Mouse (Mus musculus): ENCODE data around the gene BC048679.
"Not testable (repeated sequence)": the region's sequence is repeated elsewhere in the genome, so short reads cannot be mapped to it uniquely, and the experiment has no call there.

The BC048679 gene

DNA sequence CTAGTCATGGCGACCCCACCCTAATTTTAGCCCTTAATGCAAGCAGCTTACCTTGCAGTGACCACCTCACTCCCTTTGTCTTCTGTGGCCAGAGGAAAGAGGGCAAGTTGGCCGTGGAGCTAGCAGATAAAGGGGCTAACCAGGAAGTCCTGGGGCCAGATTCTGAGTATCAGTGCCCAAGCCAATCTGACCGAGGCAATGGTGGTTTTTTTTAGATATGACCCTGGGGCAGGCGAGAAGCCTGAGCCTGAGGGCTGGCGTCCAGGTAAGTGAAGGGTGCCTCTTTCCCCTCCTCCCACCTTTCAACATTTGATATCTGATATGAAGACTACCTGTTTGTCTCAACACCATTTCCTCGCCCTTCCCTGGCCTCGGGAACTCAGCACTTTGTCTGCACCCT lies at the start of gene BC048679:
TSS of gene BC048679 (minus strand) at position 101 of the 400 bp plus-strand sequence.
- DNase-seq (ENCODE audit: low read depth), result no peak

DNA sequence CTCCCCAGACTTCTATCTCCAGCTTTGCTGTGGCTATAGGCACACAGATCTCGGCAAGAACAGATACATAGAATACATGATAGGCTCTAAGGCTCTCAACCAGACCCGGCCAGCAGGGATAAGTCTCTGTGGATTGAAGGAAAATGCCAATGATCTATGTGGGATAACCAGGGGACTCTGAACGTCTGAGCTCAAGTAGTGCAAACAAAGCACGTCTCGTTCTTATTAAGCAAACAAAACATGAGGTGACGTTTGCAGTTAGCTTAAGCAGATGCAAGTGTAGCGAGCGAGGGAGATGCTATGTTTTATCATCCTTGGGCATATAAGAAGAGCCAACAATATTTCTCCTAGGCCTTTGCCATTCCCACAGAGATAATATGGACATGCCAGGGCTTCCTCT lies 44.9 kb upstream of the BC048679 start:
- DNase-seq (ENCODE audit: low read depth), result no peak

DNA sequence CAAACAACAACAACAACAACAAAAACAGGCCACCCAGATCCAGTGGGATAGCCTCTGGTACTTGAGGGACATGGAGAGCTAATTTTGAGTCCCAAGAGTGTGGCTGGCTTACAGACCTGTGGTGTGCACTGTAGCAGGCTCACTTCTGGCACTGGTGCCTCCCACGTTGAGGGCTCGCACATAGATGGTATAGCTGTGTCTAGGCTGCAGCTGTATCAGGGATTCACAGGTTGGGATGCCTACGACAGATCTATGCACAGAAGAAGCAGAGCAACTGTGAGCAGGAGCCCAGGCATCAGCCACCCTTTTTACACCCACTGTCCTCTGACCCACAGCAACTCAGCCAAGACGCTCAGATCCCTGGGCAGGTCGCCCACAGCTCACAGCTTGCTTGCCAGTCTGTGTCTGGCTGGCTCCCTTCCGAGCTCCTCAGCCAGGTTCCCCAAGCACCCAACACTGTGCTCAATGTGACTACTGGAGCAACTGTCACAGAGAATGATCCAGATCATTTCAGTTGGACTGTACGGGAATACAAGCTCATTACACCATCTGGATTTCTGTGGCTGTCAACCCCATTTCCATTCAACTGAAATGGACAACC lies 43.9 kb upstream of the BC048679 start:
- DNase-seq (ENCODE audit: low read depth), result no peak

DNA sequence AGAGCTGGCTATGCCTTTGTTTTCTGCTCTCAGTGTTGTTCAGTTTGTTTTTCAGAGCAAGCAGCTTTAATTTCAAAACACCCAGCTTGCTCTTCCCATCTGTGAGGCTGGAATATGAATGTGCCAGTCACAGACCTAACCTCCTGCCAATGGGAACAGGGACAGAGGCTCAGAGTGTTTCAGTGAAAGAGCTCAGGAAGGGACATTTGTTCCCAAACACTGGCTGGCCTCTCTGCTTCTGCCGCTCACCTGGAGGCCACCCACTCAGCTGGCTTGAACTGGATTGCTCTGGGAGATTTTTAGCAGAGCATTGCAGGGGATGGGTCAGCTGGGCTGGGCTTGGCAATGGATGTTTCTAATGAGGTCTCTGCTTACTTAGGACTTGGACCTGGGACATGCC lies 42.9 kb upstream of the BC048679 start:
- no peak for DNase-seq (ENCODE audit: low read depth)

DNA sequence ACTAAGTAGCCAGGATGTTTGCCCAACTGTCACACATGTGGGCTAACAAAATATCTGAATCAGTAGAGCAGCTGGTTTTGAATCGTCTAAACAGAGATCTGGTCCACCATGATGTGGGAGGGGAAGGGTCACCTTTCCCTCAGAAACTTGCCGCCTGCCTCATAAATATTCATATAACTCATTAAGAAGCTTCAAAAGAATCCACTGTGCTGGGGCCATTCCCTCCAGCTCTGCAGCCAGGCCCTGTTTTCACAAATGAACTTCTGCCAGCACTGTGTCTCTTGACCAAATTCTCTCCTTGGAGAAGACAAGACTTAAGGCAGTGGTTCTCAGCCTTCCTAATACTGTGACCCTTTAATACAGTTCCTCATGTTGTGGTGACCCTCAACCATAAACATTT lies 41.5 kb upstream of the BC048679 start:
- no peak for DNase-seq (ENCODE audit: low read depth)

DNA sequence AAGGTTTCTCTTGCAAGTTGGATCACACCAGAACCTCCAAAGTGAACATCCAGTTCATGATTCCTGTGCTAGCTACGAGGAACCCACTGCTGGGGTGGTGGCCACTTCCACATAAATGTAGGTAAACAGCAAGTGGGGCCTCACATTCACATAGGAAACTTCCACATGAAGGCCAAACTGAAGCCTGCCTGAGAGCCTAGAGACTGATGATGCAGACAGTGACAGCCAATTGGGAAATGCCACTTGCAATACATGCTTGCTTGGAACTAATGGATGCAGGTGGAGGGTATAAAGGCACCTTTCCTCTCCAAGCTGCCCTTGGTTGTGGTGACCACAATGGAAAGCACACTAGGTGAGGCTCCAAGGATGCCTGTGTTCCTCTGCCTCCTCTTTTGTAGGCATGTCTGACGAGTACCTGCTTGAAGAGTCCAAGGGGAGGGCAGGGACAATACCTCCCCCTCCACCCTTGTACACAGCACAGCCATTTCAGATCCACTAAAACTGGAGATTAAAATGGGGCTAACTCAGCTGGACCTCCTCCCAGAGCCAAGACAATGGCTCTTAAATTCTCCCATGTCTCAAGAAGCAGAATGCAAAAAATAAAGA lies 40.1 kb upstream of the BC048679 start:
- DNase-seq (ENCODE audit: low read depth), result peak; percentile 57

DNA sequence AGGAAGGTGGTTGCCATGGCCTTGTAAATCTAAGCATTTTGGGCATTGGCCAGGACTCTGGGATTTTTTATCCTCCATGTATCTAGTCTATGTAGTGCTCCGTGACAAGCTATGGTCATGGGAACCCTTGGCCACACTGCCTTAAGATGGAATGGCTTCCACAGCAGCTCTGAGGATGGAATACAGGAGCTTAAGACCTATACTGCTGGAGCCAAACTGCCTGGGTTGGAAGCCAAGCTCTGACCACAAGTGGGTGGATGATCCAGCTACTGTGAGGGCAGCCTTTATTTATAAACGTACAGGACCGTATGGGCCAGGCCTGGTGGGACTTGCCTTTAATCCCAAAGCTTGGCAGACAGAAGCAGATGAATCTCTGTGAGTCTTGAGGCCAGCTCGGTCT lies 38.4 kb upstream of the BC048679 start:
- DNase-seq (ENCODE audit: low read depth), result no peak

DNA sequence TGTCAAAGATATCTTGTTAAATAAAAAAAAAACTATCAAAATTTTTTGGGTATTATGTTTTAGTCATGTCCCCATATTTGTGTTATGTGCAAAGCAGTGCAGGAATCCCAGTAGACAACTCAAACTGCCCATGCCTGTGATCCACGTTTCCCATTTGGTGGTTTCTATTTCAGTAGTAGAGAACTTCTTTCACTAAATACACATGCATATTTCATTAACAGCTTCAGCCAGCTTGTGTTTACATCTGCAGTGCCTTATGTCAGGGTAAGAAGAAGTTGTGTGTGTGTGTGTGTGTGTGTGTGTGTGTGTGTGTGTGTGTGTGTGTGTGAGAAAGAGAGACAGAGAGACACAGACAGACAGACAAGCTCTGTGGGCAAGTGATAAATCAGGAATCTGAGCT lies 33.4 kb upstream of the BC048679 start:
- DNase-seq (ENCODE audit: low read depth), result no peak

DNA sequence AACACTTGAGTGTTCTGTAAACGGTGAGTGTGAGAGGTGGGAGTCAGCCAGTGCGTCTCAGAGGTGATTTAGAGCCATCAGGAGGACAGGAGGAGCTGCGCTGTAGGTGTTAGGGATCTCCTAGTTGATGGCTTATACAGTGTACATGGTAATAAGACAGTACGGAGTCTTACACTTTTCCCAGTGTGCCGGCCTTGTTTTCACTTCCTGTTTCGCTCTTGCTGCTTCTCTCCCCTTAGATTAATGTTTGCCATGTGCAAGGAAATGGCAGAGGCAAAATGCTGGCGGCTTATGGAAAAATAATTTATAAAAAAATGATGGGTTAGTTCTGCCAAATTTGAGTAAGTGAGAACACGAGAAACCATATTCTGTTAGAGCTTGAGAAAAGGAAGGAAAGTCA lies 30.8 kb upstream of the BC048679 start:
- DNase-seq (ENCODE audit: low read depth), result no peak

DNA sequence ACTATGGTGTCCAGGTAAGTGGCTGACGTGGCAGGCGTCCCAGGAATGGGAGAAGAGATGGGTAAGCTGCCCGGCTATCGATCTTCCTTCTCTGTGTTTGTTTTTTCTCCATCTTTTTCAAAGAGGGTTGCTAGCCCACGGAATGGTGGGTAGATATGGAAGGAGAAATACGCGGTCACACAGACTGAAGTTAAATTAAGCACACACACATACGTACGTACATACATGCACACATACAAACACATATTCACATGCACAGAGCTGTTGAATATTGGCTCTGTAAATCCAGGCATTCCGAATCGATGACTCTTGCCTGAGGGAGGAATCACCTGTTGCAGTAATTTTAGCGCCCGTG lies 25.6 kb upstream of the BC048679 start:
- no peak for DNase-seq (ENCODE audit: low read depth)

DNA sequence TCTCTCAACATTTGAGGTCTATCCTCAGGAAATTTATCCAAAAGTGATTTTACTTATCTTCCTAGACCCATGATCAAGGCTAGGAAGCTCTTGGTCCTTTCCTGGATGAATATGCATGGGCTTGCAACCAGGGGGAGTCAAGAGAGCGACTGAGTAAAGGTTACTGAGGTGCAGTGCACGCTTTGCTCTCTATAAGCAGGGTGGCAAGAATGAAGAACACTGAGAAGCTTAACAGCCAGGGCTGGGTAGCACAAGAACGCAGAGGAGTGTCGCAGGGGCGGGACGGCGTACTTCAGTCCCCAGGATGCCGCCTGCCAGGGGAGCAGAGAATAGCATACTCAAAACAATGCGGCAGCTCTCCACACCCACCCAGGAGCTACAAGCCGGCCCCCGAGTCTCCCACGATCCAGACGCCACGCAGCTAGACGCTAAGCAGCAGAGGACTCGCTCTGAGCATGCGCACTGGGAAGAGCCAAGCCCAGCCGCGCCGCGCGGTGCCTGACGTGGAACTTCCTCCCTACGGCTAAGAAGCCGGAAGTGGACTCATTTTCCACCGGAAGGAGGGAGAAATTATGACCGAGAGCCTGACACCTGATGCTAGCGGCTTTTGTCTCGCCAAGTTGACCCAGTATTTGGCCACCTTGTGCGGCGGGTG lies 25.1 kb upstream of the BC048679 start:
- peak; percentile 98 for DNase-seq (ENCODE audit: low read depth)

DNA sequence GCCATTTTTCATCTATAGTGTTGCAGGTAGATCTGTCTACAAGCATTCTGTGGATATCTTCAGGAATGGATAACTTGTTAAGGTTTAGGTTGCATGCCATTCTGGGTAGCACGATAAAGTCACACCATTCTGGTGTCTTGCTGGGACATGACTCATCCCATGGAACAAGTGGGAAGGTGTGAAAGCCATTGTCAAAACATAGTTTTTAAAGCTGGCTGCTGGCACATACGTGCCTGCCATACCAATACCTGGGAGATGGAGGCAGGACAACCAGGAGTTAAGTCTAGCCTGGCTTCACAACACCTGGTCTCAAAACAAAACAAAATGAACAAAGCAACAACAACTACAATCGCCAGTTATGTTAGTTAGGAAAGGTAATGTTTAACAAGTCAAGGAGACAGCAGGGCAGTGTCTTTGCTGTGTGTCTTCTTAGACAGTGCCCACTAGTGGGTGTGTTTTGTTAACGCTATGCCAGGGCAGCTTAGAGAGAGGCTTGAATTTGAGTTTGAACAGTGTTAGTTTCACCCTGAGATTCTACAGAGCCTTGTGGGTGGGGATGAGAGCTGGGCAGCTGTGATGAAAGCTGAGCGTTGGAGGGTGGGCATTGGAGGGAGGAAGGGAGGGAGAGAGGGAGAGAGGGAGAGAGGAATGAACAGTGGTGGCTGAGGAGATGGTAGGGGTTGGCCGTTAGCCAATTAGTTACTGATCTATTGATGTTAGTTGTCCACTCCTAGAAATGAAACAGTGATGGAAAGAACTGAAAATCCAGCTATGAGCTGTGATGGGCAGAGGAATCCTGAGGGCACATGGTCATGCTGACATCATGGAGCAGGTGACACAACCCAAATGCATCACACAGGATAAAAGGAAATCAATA lies 18.3 kb upstream of the BC048679 start:
- DNase-seq (ENCODE audit: low read depth), result no peak

DNA sequence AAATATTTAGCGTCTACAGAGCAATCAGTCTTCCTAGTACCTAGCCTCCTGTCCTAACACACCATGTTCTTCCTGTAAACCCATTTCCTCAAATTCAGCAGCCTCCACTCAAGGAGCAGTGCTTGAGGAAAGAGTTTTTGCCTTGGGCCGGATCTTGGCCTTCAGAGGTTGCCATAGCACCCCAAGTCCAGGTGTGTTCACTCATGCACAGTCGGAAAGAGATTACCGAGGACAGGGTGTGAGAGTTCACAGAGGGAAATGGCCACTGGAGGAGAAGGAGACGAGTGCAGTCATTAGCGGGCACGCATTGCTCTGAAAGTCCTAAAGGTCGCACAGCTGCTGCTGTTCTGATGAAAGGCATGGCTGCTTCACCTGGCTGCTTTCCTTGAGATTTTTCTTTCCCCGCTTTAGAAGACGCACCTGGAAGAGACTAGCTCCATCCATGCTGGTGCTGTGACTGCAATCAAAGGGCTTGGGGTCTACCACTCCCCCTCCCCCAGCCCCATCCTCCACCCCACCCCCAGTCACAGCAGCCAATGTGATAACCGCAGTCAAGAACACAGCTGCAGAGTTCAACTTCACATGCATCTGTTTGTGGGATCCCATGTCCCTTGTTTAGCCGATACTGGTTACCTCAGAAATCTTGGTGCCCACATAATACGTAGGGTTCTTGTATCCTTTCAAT lies 17.0 kb upstream of the BC048679 start:
- no peak for DNase-seq (ENCODE audit: low read depth)

DNA sequence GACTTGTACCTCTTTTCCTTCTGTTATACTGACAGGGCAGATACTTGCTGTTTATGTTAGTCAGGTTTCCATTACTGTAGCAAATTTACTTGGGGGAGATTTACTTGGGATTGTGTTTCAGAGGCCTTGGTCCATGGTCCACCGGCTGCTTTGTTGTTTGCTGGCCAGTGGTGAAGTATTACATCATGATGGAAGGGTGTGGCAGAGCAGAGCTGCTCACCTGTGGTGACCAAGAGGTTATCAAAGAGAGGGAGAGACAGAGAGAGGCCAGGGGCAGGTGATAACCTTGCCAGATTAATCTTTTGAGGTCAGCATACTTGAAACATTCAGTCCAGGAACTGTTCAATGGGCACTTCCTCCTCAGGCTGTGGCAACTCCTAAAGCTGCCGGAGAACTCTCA lies 3.0 kb upstream of the BC048679 start:
- DNase-seq (ENCODE audit: low read depth), result no peak

DNA sequence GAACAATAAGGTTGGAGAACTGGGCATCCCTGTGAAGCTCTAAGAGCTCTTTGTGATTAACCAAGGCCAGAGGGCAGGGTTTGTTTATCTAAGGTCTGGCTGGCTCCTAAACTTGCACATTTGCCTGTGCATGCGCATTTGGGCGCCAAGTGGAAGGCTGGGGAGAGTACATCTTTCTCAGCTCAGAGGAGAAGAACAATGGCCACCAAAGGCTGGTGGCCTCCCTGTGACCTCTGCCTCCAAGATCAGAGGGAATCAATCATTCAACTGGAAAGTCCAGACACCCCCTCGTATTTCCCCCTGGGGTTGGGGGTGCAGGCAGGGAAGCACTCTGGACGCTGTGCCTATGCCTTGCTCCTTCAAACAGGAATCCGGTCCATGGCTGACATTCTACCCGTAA lies 910 bp downstream of the BC048679 start:
- no peak for DNase-seq (ENCODE audit: low read depth)

DNA sequence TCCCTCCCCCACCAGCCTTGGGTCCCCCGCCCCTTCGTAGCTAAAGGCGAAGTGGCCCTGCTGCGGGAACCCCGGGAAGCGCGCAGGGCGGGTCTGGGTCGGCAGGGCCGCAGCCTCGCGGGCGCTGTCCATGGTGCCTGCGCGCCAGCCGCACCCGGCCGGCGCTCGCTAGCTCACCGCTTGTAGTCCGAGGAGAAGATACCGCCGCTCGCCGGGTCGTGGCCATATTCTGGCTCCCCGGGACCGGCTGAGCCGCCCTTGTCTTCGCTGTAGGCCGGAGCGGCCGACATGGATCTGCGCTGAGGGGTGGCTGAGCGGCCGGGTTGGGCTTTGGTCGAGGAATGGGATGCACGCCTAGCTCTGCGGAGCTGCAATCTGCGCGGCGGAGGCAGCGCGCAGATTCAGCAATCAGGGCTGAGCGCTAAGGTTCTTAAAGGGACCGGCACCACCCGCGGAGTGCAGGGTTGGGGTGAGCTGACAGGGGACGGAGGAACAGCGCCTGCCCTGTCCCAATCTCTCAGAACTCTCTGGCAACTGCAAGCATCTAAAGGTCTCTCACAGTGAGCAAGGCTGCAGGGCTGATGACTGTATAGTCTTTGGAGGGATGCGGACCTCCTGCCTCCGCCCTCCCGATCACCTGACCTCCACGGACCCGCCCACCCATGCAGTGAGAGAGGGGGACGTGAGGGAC lies 4.6 kb downstream of the BC048679 start, which contains the start of gene Ap3b2:
TSS of gene Ap3b2 (minus strand) at position 595 of the 691 bp plus-strand sequence.
- peak; percentile 43 for DNase-seq (ENCODE audit: low read depth)

DNA sequence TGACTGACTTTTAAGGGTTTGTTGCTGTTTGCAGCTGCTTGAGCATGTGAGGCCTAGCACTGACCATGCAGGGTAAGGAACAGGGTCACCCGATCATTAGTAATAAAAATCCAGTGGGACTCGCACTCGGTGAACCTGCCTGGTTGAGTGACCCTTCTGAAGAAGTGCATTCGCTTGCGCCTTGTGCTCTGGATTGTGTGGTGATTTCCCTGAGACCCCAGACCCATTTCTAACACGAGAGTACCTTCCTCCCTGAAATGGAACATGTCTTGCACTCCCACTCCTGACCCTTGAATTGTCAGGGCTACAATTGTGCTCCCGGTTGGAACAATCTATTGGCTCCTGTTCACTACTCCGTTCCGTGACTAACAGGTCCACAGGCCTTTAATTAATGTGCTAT lies 5.5 kb downstream of the BC048679 start:
- no peak for DNase-seq (ENCODE audit: low read depth)

DNA sequence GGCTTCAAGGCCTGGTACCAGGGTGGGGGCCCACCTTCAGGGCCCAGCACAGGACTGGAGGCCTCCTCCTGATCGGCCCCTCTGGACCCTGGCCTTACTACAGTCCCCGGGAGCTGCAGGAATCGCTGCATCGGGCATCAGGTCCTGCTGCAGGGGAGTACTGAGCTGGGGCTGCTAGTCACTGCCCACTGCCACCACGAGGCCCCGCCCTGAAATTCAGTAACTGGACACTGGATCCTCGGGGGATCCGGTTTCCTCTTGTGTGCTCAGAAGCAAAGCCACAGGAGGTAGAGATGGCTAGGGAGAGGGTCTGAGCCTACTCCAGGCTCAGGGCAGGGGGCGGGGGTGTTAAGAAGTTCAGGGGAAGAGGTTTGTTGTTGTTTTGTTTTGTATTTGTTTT lies 8.4 kb downstream of the BC048679 start:
- DNase-seq (ENCODE audit: low read depth), result no peak

DNA sequence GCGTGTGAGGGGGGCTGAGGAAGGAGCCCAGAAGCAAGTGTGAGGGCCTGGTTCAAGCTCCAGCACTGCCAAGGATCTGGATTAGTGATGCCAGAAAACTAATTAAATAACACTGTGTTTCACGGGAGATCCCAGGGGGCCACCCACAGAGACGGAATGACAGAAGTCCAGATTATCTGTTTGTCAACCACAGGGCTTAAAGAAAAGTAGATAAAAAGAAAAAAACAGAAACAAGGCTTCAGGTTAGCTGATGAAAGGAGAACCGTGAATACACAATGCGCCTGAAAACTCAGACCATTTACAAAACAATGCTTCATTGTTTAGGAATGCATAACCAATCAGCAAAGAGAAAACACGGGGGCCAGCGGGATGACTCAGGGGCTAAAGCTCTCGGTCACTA lies 17.3 kb downstream of the BC048679 start:
- DNase-seq (ENCODE audit: low read depth), result no peak

DNA sequence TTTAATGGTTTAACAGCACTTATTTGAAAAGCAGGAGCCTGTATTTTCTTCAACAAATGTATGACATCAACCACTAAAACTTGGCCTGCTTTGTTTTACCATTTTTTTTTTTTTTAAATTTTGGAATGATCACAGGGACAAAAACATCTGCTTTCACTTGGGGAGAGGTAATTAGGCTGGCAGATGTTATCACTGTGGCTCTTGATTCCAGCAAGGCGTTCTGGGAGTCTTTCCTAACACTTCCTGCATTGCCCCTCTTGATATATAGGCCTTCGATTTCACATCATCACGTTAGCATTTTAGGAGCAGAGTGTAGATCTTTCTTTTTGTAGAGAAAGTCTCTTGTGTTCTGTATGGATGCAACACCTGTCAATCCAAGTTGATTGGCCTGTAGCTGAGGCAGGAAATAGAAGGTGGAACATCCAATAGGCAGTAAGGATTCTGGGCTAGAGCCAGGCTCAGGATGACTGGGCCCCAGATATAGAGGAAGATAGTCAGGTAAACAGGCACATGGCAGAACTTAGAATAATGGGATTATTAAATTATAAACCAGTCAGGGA lies 18.5 kb downstream of the BC048679 start:
- DNase-seq (ENCODE audit: low read depth), result no peak

DNA sequence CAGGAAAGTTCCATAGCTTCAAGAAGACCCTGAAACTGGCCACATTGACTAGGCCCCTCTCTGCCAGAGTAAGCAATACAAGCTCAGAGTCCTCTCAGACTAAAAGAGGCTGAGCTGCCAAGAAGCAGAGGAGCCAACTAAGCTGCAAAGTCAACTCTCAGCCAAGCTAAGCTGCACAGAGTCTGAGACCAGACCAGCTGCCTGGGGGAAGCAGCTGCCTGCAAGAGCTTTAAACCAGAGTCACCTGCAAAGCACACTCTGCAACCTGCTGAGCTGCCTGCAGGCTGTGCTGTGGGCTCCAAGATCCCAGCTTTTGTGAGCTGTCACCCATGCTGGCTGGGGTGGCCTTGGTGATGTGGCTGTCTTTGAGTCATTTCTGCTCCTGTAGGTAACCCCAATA lies 19.8 kb downstream of the BC048679 start:
- not testable (repeated sequence) for DNase-seq (ENCODE audit: low read depth)
